Mouse (Mus musculus) neural tube, embryonic 13.5 days (tissue): Measurements from ENCODE around the gene Gm21897. TPM values are rescaled to one million over a fixed set of nuclear protein-coding genes. Genes with fewer than 3 reads are reported as not detected.
"Not testable (repeated sequence)": the region's sequence is repeated elsewhere in the genome, so short reads cannot be mapped to it uniquely, and the experiment has no call there.

ENCODE experiments used
- ATAC-seq: fragments of 200-750 bp; cut with Nextera tagmentation; 2 replicates; pipeline ENCODE4 v1.8.0; 2017; ENCODE audit warnings: low read depth, mild to moderate bottlenecking, moderate TSS enrichment, moderate library complexity
- H3K27ac ChIP-seq: fragments of 300-500 bp; sonication (generic); replicated peaks from 2 replicates; pipeline ENCODE4 v1.5.1; 2015; ENCODE audit warnings: moderate library complexity, mild to moderate bottlenecking, inconsistent platforms
- H3K27me3 ChIP-seq: fragments of 300-500 bp; sonication (generic); 2 replicates; pipeline ENCODE4 v1.6.1; 2015; ENCODE audit warnings: mild to moderate bottlenecking, inconsistent platforms
- H3K36me3 ChIP-seq: fragments of 300-500 bp; sonication (generic); 2 replicates; pipeline ENCODE4 v1.6.1; 2015; ENCODE audit warnings: mild to moderate bottlenecking, inconsistent platforms
- H3K4me1 ChIP-seq: fragments of 300-500 bp; sonication (generic); replicated peaks from 2 replicates; pipeline ENCODE4 v1.6.1; 2015; ENCODE audit warnings: inconsistent platforms
- H3K4me2 ChIP-seq: fragments of 300-500 bp; sonication (generic); 2 replicates; pipeline ENCODE4 v1.6.1; 2015; ENCODE audit warnings: inconsistent platforms, mild to moderate bottlenecking, moderate library complexity
- H3K4me3 ChIP-seq: fragments of 300-500 bp; sonication (generic); 2 replicates; pipeline ENCODE4 v1.5.1; 2015; ENCODE audit warnings: mild to moderate bottlenecking, inconsistent platforms
- H3K9ac ChIP-seq: fragments of 300-500 bp; sonication (generic); 2 replicates; pipeline ENCODE4 v1.6.1; 2015; ENCODE audit warnings: moderate library complexity, mild to moderate bottlenecking, inconsistent platforms
- H3K9me3 ChIP-seq: fragments of 300-500 bp; sonication (generic); 2 replicates; pipeline ENCODE4 v1.6.1; 2016; ENCODE audit warnings: inconsistent platforms
- WGBS: fragments of 180-500 bp; shearing (Covaris S2); methylation state at CpG from one replicate; pipeline ENCODE4 v1.1.7; 2015; 5-methylcytosine and 5-hydroxymethylcytosine counted together
- polyA plus RNA-seq: library from polyadenylated mRNA; unstranded; fragments of >200 nt; fragmentation: Nextera tagmentation; extraction: Ambion mirVana; gene quantifications from 2 replicates; pipeline ENCODE4 v1.2.1, GENCODE M21; 2015

Gm21897 gene
- polyA plus RNA-seq, result not detected in 2 replicates

DNA sequence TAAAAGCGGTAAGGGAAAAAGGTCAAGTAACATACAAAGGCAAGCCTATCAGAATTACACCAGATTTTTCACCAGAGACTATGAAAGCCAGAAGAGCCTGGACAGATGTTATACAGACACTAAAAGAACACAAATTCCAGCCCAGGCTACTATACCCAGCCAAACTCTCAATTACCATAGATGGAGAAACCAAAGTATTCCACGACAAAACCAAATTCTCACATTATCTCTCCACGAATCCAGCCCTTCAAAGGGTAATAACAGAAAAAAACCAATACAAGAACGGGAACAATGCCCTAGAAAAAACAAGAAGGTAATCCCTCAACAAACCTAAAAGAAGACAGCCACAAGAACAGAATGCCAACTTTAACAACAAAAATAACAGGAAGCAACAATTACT, at the start of gene Gm21897:
Gene Gm21897 (plus strand): TSS at position 301 of the 400 bp plus-strand sequence.
- ATAC-seq, result not testable (repeated sequence)
- WGBS, result no CpG with 5 or more reads among the region's 4 CpGs

DNA sequence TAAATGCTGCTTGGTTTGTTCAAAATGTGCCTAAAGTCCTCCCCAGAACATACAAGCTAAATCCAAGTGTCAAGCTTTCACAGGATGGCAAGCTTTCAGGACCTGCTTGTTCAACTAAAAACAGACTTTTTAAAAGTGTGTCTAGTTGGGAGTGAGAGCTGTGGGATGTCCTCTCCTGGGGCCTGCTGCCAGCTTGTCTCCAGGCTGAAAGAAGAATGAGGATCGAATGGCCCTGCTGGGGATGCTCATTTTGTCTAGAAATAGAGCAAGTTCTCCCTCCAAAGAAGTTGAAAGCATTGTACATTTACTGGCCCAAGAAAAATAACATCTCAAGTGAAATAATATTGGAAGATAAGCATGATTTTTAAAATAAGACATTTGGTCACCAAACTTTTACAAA, 45.0 kb upstream of the Gm21897 start:
- no peak for ATAC-seq

More for the DNA sequence above, at the start of gene Gm21897:
- H3K27ac ChIP-seq, H3K27me3 ChIP-seq, H3K9ac ChIP-seq, H3K9me3 ChIP-seq, H3K4me3 ChIP-seq, H3K4me1 ChIP-seq, H3K36me3 ChIP-seq, H3K4me2 ChIP-seq: not testable (repeated sequence)

GRCm38 (mm10) chr16:15277461-15277860, 39.8 kb upstream of the Gm21897 start:
- no peaks in the 10 kb centered on the region for H3K9me3 ChIP-seq
- H3K4me2 ChIP-seq, result no peak overlapping the region
- H3K27me3 ChIP-seq, result no peaks in the 10 kb centered on the region
- H3K4me1 ChIP-seq, result no peaks in the 10 kb centered on the region
- H3K27ac ChIP-seq, result no peak overlapping the region
- no peak overlapping the region for H3K9ac ChIP-seq
- H3K36me3 ChIP-seq, result no peaks in the 10 kb centered on the region
- H3K4me3 ChIP-seq, result no peak overlapping the region
- ATAC-seq, result no peak

More for the DNA sequence above, 45.0 kb upstream of the Gm21897 start:
- Histone ChIP-seq H3K4me2 (no peak overlapping the region), H3K27me3 (no peaks in the 10 kb centered on the region), H3K4me1 (no peaks in the 10 kb centered on the region), H3K9me3 (no peaks in the 10 kb centered on the region), H3K4me3 (no peak overlapping the region), H3K27ac (no peak overlapping the region), H3K36me3 (no peaks in the 10 kb centered on the region), H3K9ac (no peak overlapping the region)
- WGBS, result 75% methylated on average over 1 of the region's 1 CpGs

DNA sequence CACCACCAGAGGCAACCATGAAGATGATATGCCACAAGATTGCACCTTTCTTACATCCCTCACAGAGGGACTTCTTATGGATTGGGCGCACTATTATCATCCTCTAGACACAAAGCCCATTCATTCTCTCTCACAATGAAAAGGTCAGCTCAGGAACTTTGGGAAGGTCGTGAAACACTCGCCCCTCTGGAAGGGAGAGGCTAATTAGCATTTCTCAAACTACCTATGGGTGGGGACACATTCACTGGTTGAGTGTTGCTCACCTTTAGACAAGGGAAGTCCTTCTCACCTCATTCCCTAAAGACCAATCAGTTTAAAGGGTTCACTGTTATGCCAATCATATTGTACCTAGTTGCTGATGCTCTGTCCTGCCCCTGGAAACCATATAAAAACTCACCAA, 24.2 kb upstream of the Gm21897 start:
- ATAC-seq, result no peak
- Histone ChIP-seq H3K4me2 (no peak overlapping the region), H3K9ac (no peak overlapping the region), H3K27me3 (no peaks in the 10 kb centered on the region), H3K4me1 (no peaks in the 10 kb centered on the region), H3K9me3 (no peaks in the 10 kb centered on the region), H3K4me3 (no peak overlapping the region), H3K27ac (no peak overlapping the region), H3K36me3 (no peaks in the 10 kb centered on the region)
- 53% methylated on average over 3 of the region's 3 CpGs for WGBS

DNA sequence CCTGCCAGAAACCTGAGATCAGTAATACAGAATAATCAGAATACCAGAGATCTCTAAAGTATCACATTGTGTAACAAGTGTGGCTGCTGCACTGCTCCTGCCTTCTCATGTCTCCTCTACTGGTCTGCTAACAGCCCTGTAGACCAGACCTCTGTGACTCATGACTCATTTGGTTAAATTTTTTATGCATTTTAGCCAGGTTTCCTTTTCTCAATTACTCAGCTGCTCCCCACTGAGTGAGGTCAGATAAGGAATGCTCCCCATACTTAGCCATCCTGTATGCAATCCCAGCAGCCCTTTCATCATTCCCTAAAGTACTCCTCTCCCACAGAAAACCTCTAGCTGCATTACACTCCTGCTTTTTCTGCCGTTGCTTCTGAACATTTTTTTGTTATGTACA, 23.0 kb upstream of the Gm21897 start:
- H3K4me2 ChIP-seq, result no peak overlapping the region
- H3K36me3 ChIP-seq, result no peaks in the 10 kb centered on the region
- H3K4me3 ChIP-seq, result no peak overlapping the region
- ATAC-seq, result no peak
- H3K9me3 ChIP-seq, result no peaks in the 10 kb centered on the region
- H3K27me3 ChIP-seq, result no peaks in the 10 kb centered on the region
- H3K9ac ChIP-seq, result no peak overlapping the region
- no peak overlapping the region for H3K27ac ChIP-seq
- H3K4me1 ChIP-seq, result no peaks in the 10 kb centered on the region
- WGBS, result 88% methylated on average over 1 of the region's 1 CpGs

GRCm38 (mm10) chr16:15294911-15295659, 22.2 kb upstream of the Gm21897 start:
- Histone ChIP-seq H3K36me3 (no peaks in the 10 kb centered on the region), H3K27me3 (no peaks in the 10 kb centered on the region), H3K9ac (no peak overlapping the region), H3K4me3 (no peak overlapping the region), H3K4me2 (no peak overlapping the region), H3K4me1 (no peaks in the 10 kb centered on the region), H3K27ac (no peak overlapping the region), H3K9me3 (no peaks in the 10 kb centered on the region)
- ATAC-seq, result no peak
- 51% methylated on average over 8 of the region's 8 CpGs for WGBS

- H3K27me3 ChIP-seq, result no peaks in the 10 kb centered on the region
- H3K4me2 ChIP-seq, result no peak overlapping the region
- H3K4me1 ChIP-seq, result no peaks in the 10 kb centered on the region
- ATAC-seq, result no peak
- H3K36me3 ChIP-seq, result no peaks in the 10 kb centered on the region
- H3K4me3 ChIP-seq, result no peak overlapping the region
- H3K27ac ChIP-seq, result no peak overlapping the region
- H3K9me3 ChIP-seq, result no peaks in the 10 kb centered on the region
- H3K9ac ChIP-seq, result no peak overlapping the region
Observed at GRCm38 (mm10) chr16:15334526-15334925, 17.3 kb downstream of the Gm21897 start.

DNA sequence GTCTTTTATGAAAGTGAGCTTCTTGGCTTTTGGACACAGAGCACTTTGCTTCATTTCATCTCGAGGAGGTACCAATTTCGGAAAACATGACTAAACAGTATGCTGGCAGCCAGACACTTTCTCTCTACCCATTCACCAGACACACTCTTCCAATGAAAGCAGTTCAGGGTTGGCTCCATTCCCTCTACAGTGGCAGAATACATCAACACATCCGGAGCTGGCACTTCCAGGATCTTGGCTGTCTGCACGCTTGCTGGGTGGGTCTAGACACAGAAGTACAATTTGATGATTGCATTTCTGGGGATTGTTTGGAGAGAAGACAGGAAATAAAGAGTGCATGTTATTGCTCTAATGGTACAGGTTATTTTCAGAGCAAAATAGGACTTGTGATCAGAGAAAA, 21.8 kb downstream of the Gm21897 start:
- 84% methylated on average over 4 of the region's 4 CpGs for whole genome bisulfite sequencing
- H3K9me3 ChIP-seq, result no peaks in the 10 kb centered on the region
- H3K9ac ChIP-seq, result no peak overlapping the region
- H3K36me3 ChIP-seq, result no peaks in the 10 kb centered on the region
- H3K27ac ChIP-seq, result no peak overlapping the region
- no peak overlapping the region for H3K4me2 ChIP-seq
- no peak for ATAC-seq
- H3K4me3 ChIP-seq, result no peak overlapping the region
- no peaks in the 10 kb centered on the region for H3K4me1 ChIP-seq
- no peaks in the 10 kb centered on the region for H3K27me3 ChIP-seq

DNA sequence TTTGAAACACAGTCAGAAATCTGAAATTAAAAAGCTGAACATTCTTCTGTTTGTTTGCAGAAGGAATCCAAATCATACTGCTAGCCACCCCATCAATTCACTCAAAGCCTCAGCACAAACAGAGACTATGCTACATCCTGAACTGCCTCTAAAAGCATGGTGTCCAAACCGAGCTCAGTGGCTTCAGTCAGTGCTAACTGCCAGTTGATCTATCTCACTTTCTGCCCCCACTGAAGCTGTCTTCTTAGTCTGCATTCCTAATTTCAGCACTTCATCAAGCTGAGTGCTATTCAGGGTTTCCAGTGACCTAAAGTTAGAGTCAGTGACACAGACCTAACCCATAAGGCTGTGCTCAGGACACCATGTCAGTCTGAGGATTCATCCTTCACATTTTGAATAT, 28.8 kb downstream of the Gm21897 start:
- no peaks in the 10 kb centered on the region for H3K4me1 ChIP-seq
- no peak overlapping the region for H3K9ac ChIP-seq
- ATAC-seq, result no peak
- H3K27me3 ChIP-seq, result no peaks in the 10 kb centered on the region
- no peak overlapping the region for H3K27ac ChIP-seq
- H3K9me3 ChIP-seq, result no peaks in the 10 kb centered on the region
- 78% methylated on average over 1 of the region's 1 CpGs for WGBS
- H3K4me3 ChIP-seq, result no peak overlapping the region
- no peaks in the 10 kb centered on the region for H3K36me3 ChIP-seq
- H3K4me2 ChIP-seq, result no peak overlapping the region

- Histone ChIP-seq H3K9me3 (no peaks in the 10 kb centered on the region), H3K4me2 (no peak overlapping the region), H3K27ac (no peak overlapping the region), H3K4me1 (no peaks in the 10 kb centered on the region), H3K27me3 (no peaks in the 10 kb centered on the region), H3K4me3 (no peak overlapping the region), H3K36me3 (no peaks in the 10 kb centered on the region), H3K9ac (no peak overlapping the region)
- 84% methylated on average over 2 of the region's 2 CpGs for WGBS
- ATAC-seq, result no peak
Observed at GRCm38 (mm10) chr16:15349381-15349780, 32.1 kb downstream of the Gm21897 start.

DNA sequence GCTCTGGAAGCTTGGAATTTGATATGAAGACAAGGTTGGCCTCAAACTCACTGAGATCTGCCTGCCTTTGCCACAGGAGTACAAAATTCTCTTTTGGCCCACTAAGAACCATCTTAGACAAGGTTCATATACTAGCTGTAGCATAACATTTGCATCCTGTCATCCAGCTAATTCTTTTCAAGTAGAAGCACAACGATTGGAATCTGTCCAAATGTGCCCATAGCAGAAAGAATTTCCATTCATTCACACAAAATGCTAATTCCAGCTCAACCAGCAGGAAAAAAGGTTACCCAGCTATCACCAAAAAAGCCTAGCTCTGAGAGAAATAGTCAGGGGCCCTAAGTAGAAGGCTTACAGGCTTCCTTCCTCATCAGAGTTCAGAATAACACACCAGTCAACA, 34.0 kb downstream of the Gm21897 start:
- Histone ChIP-seq H3K4me1 (no peaks in the 10 kb centered on the region), H3K36me3 (no peaks in the 10 kb centered on the region), H3K4me3 (no peak overlapping the region), H3K4me2 (no peak overlapping the region), H3K9me3 (no peaks in the 10 kb centered on the region), H3K9ac (no peak overlapping the region), H3K27ac (no peak overlapping the region), H3K27me3 (no peaks in the 10 kb centered on the region)
- WGBS, result 69% methylated on average over 1 of the region's 1 CpGs
- no peak for ATAC-seq

DNA sequence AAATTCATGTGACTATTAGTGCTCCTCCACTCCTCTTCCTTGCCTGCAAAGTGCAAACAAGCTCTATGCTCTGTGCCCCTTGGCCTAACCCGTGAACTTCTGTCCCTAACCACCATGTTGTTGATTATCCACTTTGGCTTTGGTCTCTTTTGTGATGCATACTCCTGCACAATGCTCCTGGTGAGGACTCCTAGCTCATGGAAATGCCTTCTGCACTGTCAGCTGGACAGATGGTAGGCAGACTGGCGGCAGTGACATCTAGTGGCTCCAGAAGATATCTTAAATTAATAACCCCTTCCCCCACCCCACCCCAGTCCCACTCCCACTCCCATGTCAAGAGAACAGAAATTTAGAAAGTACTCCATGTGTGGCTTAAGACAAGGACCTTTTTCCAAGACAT, 35.1 kb downstream of the Gm21897 start:
- H3K27ac ChIP-seq, result no peak overlapping the region
- no peak overlapping the region for H3K4me3 ChIP-seq
- H3K36me3 ChIP-seq, result no peaks in the 10 kb centered on the region
- no peak overlapping the region for H3K4me2 ChIP-seq
- H3K9me3 ChIP-seq, result no peaks in the 10 kb centered on the region
- H3K27me3 ChIP-seq, result no peaks in the 10 kb centered on the region
- H3K4me1 ChIP-seq, result no peaks in the 10 kb centered on the region
- no peak for ATAC-seq
- H3K9ac ChIP-seq, result no peak overlapping the region
- WGBS, result 49% methylated on average over 2 of the region's 2 CpGs

DNA sequence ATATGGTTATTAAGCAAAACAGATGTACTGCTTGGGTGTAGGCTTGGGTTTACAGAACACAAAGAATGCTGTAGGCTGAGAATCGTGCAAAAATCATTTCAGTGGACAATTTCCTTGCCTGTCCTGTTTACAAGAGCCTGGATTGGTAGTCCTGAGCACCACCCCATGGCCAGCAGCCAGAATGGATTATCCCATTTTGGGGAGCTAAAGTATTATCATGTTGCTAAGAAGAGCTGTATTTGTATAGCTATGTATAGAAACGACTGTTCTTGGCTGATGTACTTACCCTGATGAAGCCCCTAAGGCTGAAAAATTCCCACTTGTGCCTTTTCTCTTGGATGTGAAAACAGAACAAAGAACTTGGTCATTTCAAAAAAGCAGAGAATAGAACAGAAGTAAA, 37.6 kb downstream of the Gm21897 start:
- Histone ChIP-seq H3K9ac (no peak overlapping the region), H3K27me3 (no peaks in the 10 kb centered on the region), H3K9me3 (no peaks in the 10 kb centered on the region), H3K4me2 (no peak overlapping the region), H3K36me3 (no peaks in the 10 kb centered on the region), H3K27ac (no peak overlapping the region), H3K4me3 (no peak overlapping the region), H3K4me1 (no peaks in the 10 kb centered on the region)
- WGBS, result 87% methylated on average over 2 of the region's 2 CpGs
- ATAC-seq, result no peak
